Mouse (Mus musculus): ENCODE data around the gene Ppia. TPM values are rescaled to one million over a fixed set of nuclear protein-coding genes. Genes with fewer than 3 reads are reported as not detected.
"Not testable (repeated sequence)": the region's sequence is repeated elsewhere in the genome, so short reads cannot be mapped to it uniquely, and the experiment has no call there.

The Ppia gene
- total and polyA plus RNA-seq, 2 experiments from 2014 or later, result 2,268 to 3,654 TPM

GRCm38 (mm10) chr11:6444077-6444853, 29.0 kb downstream of the Ppia start, which contains the start of gene H2afv:
Gene H2afv (minus strand): TSS chr11:6444443.
- peak; percentile 100 for DNase-seq (ENCODE audit: low spot score)
- Histone ChIP-seq H3K4me2 (ENCODE audit: low read depth, low read length) (peak within 1 kb of the TSS; percentile 75), H3K4me1 (ENCODE audit: control insufficient read depth, insufficient read depth) (peaks cover 6% of the 10 kb centered on the region; the same call in 1 of the 2 replicates), H3K9me3 (replicated peaks; ENCODE audit: control insufficient read depth, low read length) (no peaks in the 10 kb centered on the region), H3K9ac (replicated peaks; ENCODE audit: low read depth, low read length) (peak within 1 kb of the TSS; percentile 77), H3K4me3 (ENCODE audit: low read depth, low read length) (peak within 1 kb of the TSS; percentile 91), H3K27ac (ENCODE audit: low read depth) (peak within 1 kb of the TSS; percentile 95), H3K36me3 (replicated peaks; ENCODE audit: control insufficient read depth, insufficient read depth, low read length) (no peaks in the 10 kb centered on the region), H3K27me3 (ENCODE audit: control insufficient read depth, insufficient read depth, low read length) (no peaks in the 10 kb centered on the region)
- ATAC-seq (ENCODE audit: insufficient read depth, low read depth), result peak; percentile 98
- TF ChIP-seq EP300 (IDR thresholded peaks at IDR 0.05; ENCODE audit: low read depth) (peak; percentile 65; the same call in 1 of the 2 replicates), CTCF (IDR thresholded peaks at IDR 0.05; ENCODE audit: low read depth) (peak; percentile 39)
- WGBS, result under 1% methylated on average over 69 of the region's 80 CpGs

- TF ChIP-seq EP300 (IDR thresholded peaks at IDR 0.05; ENCODE audit: low read depth), result no peak
- no peak for TF ChIP-seq CTCF (IDR thresholded peaks at IDR 0.05; ENCODE audit: low read depth)
- H3K4me3 ChIP-seq (ENCODE audit: low read depth, low read length), result no peak overlapping the region
- peaks cover 6% of the 10 kb centered on the region; the same call in 1 of the 2 replicates for H3K4me1 ChIP-seq (ENCODE audit: control insufficient read depth, insufficient read depth)
- no peaks in the 10 kb centered on the region for H3K9me3 ChIP-seq (replicated peaks; ENCODE audit: control insufficient read depth, low read length)
- no peak overlapping the region for H3K27ac ChIP-seq (ENCODE audit: low read depth)
- WGBS, result 75% methylated on average over 4 of the region's 4 CpGs
- no peak overlapping the region for H3K4me2 ChIP-seq (ENCODE audit: low read depth, low read length)
- no peak overlapping the region for H3K9ac ChIP-seq (replicated peaks; ENCODE audit: low read depth, low read length)
- no peaks in the 10 kb centered on the region for H3K27me3 ChIP-seq (ENCODE audit: control insufficient read depth, insufficient read depth, low read length)
- no peak for ATAC-seq (ENCODE audit: insufficient read depth, low read depth)
- DNase-seq (ENCODE audit: low spot score), result no peak
- H3K36me3 ChIP-seq (replicated peaks; ENCODE audit: control insufficient read depth, insufficient read depth, low read length), result no peaks in the 10 kb centered on the region
These were observed 30.2 kb downstream of the Ppia start for GRCm38 (mm10) chr11:6445441-6445840.

DNA sequence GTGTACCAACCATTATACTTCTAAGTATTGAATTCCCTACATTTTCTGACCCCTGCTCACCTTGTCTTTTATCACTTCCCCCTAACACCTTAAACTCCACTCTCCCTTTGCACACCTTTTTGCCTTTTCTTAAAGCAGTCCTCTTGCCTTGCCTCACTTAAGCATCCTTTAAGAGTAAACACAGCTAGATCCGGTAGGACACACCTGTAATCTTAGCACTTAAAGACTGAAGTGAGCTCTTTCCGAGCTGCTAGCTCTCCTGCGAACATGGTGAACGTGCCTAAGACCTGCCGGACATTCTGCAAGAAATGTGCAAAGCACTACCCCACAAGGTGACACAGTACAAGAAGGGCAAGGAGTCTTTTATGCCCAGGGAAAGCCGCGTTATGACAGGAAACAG, 30.7 kb downstream of the Ppia start:
- WGBS, result 84% methylated on average over 7 of the region's 7 CpGs
- Histone ChIP-seq H3K27me3 (ENCODE audit: control insufficient read depth, insufficient read depth, low read length) (no peaks in the 10 kb centered on the region), H3K4me3 (ENCODE audit: low read depth, low read length) (no peak overlapping the region), H3K27ac (ENCODE audit: low read depth) (no peak overlapping the region), H3K4me2 (ENCODE audit: low read depth, low read length) (no peak overlapping the region), H3K4me1 (ENCODE audit: control insufficient read depth, insufficient read depth) (peaks cover 6% of the 10 kb centered on the region; the same call in 1 of the 2 replicates), H3K9ac (replicated peaks; ENCODE audit: low read depth, low read length) (no peak overlapping the region), H3K9me3 (replicated peaks; ENCODE audit: control insufficient read depth, low read length) (no peaks in the 10 kb centered on the region), H3K36me3 (replicated peaks; ENCODE audit: control insufficient read depth, insufficient read depth, low read length) (no peaks in the 10 kb centered on the region)
- TF ChIP-seq CTCF (IDR thresholded peaks at IDR 0.05; ENCODE audit: low read depth) (no peak), EP300 (IDR thresholded peaks at IDR 0.05; ENCODE audit: low read depth) (no peak)
- DNase-seq (ENCODE audit: low spot score) (no peak), ATAC-seq (ENCODE audit: insufficient read depth, low read depth) (no peak)

GRCm38 (mm10) chr11:6447493-6447892, 32.2 kb downstream of the Ppia start:
- peak overlapping the region; percentile 6; the same call in 1 of the 2 replicates for H3K4me2 ChIP-seq (ENCODE audit: low read depth, low read length)
- H3K4me3 ChIP-seq (ENCODE audit: low read depth, low read length), result no peak overlapping the region
- TF ChIP-seq CTCF (IDR thresholded peaks at IDR 0.05; ENCODE audit: low read depth), result no peak
- peak; percentile 32; the same call in 1 of the 2 replicates for TF ChIP-seq EP300 (IDR thresholded peaks at IDR 0.05; ENCODE audit: low read depth)
- peaks cover 3% of the 10 kb centered on the region; the same call in 1 of the 2 replicates for H3K4me1 ChIP-seq (ENCODE audit: control insufficient read depth, insufficient read depth)
- DNase-seq (ENCODE audit: low spot score) (peak; percentile 39), ATAC-seq (ENCODE audit: insufficient read depth, low read depth) (no peak)
- H3K27ac ChIP-seq (ENCODE audit: low read depth), result 0 out of 2 replicates have a peak overlapping the region, but pooled peaks have one; percentile 11
- no peak overlapping the region for H3K9ac ChIP-seq (replicated peaks; ENCODE audit: low read depth, low read length)
- H3K9me3 ChIP-seq (replicated peaks; ENCODE audit: control insufficient read depth, low read length), result no peaks in the 10 kb centered on the region
- no peaks in the 10 kb centered on the region for H3K27me3 ChIP-seq (ENCODE audit: control insufficient read depth, insufficient read depth, low read length)
- H3K36me3 ChIP-seq (replicated peaks; ENCODE audit: control insufficient read depth, insufficient read depth, low read length), result no peaks in the 10 kb centered on the region
- 28% methylated on average over 4 of the region's 4 CpGs for WGBS

GRCm38 (mm10) chr11:6448155-6448554, 32.9 kb downstream of the Ppia start:
- H3K27ac ChIP-seq (ENCODE audit: low read depth); H3K27me3 ChIP-seq (ENCODE audit: control insufficient read depth, insufficient read depth, low read length); DNase-seq (ENCODE audit: low spot score); H3K4me3 ChIP-seq (ENCODE audit: low read depth, low read length); ATAC-seq (ENCODE audit: insufficient read depth, low read depth); H3K9ac ChIP-seq (replicated peaks; ENCODE audit: low read depth, low read length); H3K4me1 ChIP-seq (ENCODE audit: control insufficient read depth, insufficient read depth); H3K9me3 ChIP-seq (replicated peaks; ENCODE audit: control insufficient read depth, low read length); H3K36me3 ChIP-seq (replicated peaks; ENCODE audit: control insufficient read depth, insufficient read depth, low read length); H3K4me2 ChIP-seq (ENCODE audit: low read depth, low read length): not testable (repeated sequence)
- 85% methylated on average over 5 of the region's 5 CpGs for WGBS

Measured in heart, postnatal 0 days (tissue).